Mouse (Mus musculus) forebrain, embryonic 14.5 days (tissue): ENCODE data around the gene Mbd5. TPM values are rescaled to one million over a fixed set of nuclear protein-coding genes. Genes with fewer than 3 reads are reported as not detected.

Experiments used
- ATAC-seq: fragments of 200-750 bp; cut with Nextera tagmentation; 2 replicates; pipeline ENCODE4 v1.8.0; 2017; ENCODE audit warnings: mild to moderate bottlenecking, moderate library complexity
- DNase-seq: peaks from one replicate; pipeline ENCODE4 v3.0.0-alpha.2; 2015; ENCODE audit warnings: low spot score
- H3K27ac ChIP-seq: fragments of 300-500 bp; sonication (generic); 2 replicates; pipeline ENCODE4 v1.5.1; 2014; ENCODE audit warnings: low read depth, mild to moderate bottlenecking, control low read depth, low read length, moderate library complexity
- H3K27me3 ChIP-seq: fragments of 300-500 bp; sonication (generic); replicated peaks from 2 replicates; pipeline ENCODE4 v1.6.1; 2014; ENCODE audit warnings: low read length, control low read depth, mixed read lengths; ENCODE audit not compliant: control insufficient read depth, insufficient read depth
- H3K36me3 ChIP-seq: fragments of 300-500 bp; sonication (generic); 2 replicates; pipeline ENCODE4 v1.6.1; 2014; ENCODE audit warnings: low read length, control low read depth; ENCODE audit not compliant: control insufficient read depth, insufficient read depth
- H3K4me1 ChIP-seq: fragments of 300-500 bp; sonication (generic); 2 replicates; pipeline ENCODE4 v1.6.1; 2014; ENCODE audit warnings: antibody characterized with exemption, low read length, control low read depth; ENCODE audit not compliant: control insufficient read depth, insufficient read depth
- H3K4me2 ChIP-seq: fragments of 300-500 bp; sonication (generic); 2 replicates; pipeline ENCODE4 v1.6.1; 2014; ENCODE audit warnings: mild to moderate bottlenecking, control low read depth, low read length
- H3K4me3 ChIP-seq: fragments of 300-500 bp; sonication (generic); 2 replicates; pipeline ENCODE4 v1.5.1; 2014; ENCODE audit warnings: low read depth, low read length, control low read depth
- H3K9ac ChIP-seq: fragments of 300-500 bp; sonication (generic); 2 replicates; pipeline ENCODE4 v1.6.1; 2014; ENCODE audit warnings: mild to moderate bottlenecking, low read length, control low read depth, moderate library complexity
- H3K9me3 ChIP-seq: fragments of 300-500 bp; sonication (generic); replicated peaks from 2 replicates; pipeline ENCODE4 v1.6.1; 2016; ENCODE audit warnings: low read length, control low read depth, mixed read lengths; ENCODE audit not compliant: control insufficient read depth
- WGBS: fragments of 180-500 bp; shearing (Covaris S2); extraction: QIAGEN DNeasy Blood & Tissue Kit; methylation state at CpG from one replicate; pipeline ENCODE4 v1.1.7; 2014; 5-methylcytosine and 5-hydroxymethylcytosine counted together
- polyA plus RNA-seq: library from polyadenylated mRNA; unstranded; fragments of >200 nt; fragmentation: Nextera tagmentation; extraction: Ambion mirVana; gene quantifications from 2 replicates; pipeline ENCODE4 v1.2.1, GENCODE M21; 2014

Mbd5 gene
- polyA plus RNA-seq, 1 experiment from 2014 or later: 27.2 TPM

GRCm38 (mm10) chr2:48956591-48956990 is 7.3 kb downstream of the Mbd5 start:
- 75% methylated on average over 3 of the region's 3 CpGs for WGBS

GRCm38 (mm10) chr2:48978920-48979319 is 29.6 kb downstream of the Mbd5 start:
- ATAC-seq (no peak), DNase-seq (no peak)
- H3K27ac ChIP-seq: no peak overlapping the region
- H3K4me1 ChIP-seq: no peaks in the 10 kb centered on the region
- no peaks in the 10 kb centered on the region for H3K36me3 ChIP-seq
- WGBS: 86% methylated on average over 3 of the region's 3 CpGs
- no peak overlapping the region for H3K9ac ChIP-seq
- H3K27me3 ChIP-seq: no peaks in the 10 kb centered on the region
- H3K4me3 ChIP-seq: no peak overlapping the region
- no peaks in the 10 kb centered on the region for H3K9me3 ChIP-seq
- no peak overlapping the region for H3K4me2 ChIP-seq

More at GRCm38 (mm10) chr2:48956591-48956990, 7.3 kb downstream of the Mbd5 start:
- no peaks in the 10 kb centered on the region for H3K9me3 ChIP-seq
- H3K9ac ChIP-seq: no peak overlapping the region
- H3K4me3 ChIP-seq: no peak overlapping the region
- no peak for ATAC-seq
- H3K36me3 ChIP-seq: no peaks in the 10 kb centered on the region
- H3K27ac ChIP-seq: no peak overlapping the region
- no peak for DNase-seq
- H3K27me3 ChIP-seq: no peaks in the 10 kb centered on the region
- H3K4me2 ChIP-seq: no peak overlapping the region
- no peaks in the 10 kb centered on the region for H3K4me1 ChIP-seq

GRCm38 (mm10) chr2:48990322-48990721 is 41.0 kb downstream of the Mbd5 start:
- Histone ChIP-seq H3K9ac (no peak overlapping the region), H3K4me3 (no peak overlapping the region), H3K27me3 (no peaks in the 10 kb centered on the region), H3K4me1 (no peaks in the 10 kb centered on the region), H3K36me3 (no peaks in the 10 kb centered on the region), H3K27ac (no peak overlapping the region), H3K4me2 (no peak overlapping the region), H3K9me3 (no peaks in the 10 kb centered on the region)
- WGBS: 91% methylated on average over 3 of the region's 3 CpGs
- DNase-seq (no peak), ATAC-seq (no peak)

GRCm38 (mm10) chr2:49040481-49040880 is 91.2 kb downstream of the Mbd5 start:
- H3K27ac ChIP-seq: no peak overlapping the region

GRCm38 (mm10) chr2:49050030-49050429 is 100.7 kb downstream of the Mbd5 start:
- Histone ChIP-seq H3K27me3 (no peaks in the 10 kb centered on the region), H3K4me3 (no peak overlapping the region), H3K4me2 (no peak overlapping the region), H3K4me1 (no peaks in the 10 kb centered on the region), H3K9me3 (no peaks in the 10 kb centered on the region), H3K36me3 (no peaks in the 10 kb centered on the region), H3K27ac (no peak overlapping the region), H3K9ac (no peak overlapping the region)
- DNase-seq (no peak), ATAC-seq (no peak)
- 91% methylated on average over 4 of the region's 4 CpGs for WGBS

More at GRCm38 (mm10) chr2:49040481-49040880, 91.2 kb downstream of the Mbd5 start:
- Histone ChIP-seq H3K4me3 (no peak overlapping the region), H3K36me3 (no peaks in the 10 kb centered on the region), H3K9ac (no peak overlapping the region), H3K9me3 (peaks cover 6% of the 10 kb centered on the region; the same call in 1 of the 2 replicates), H3K4me2 (no peak overlapping the region), H3K4me1 (no peaks in the 10 kb centered on the region), H3K27me3 (no peaks in the 10 kb centered on the region)
- ATAC-seq (no peak), DNase-seq (no peak)
- 86% methylated on average over 3 of the region's 3 CpGs for WGBS

- no peaks in the 10 kb centered on the region for H3K27me3 ChIP-seq
- H3K4me1 ChIP-seq: no peaks in the 10 kb centered on the region
- no peaks in the 10 kb centered on the region for H3K36me3 ChIP-seq
- no peak overlapping the region for H3K4me2 ChIP-seq
- no peak overlapping the region for H3K27ac ChIP-seq
- H3K9ac ChIP-seq: no peak overlapping the region
- DNase-seq: no peak
- no peak for ATAC-seq
- no peaks in the 10 kb centered on the region for H3K9me3 ChIP-seq
- H3K4me3 ChIP-seq: no peak overlapping the region
Measured at GRCm38 (mm10) chr2:49067886-49068285, 118.6 kb downstream of the Mbd5 start.

GRCm38 (mm10) chr2:49084966-49085365 is 135.7 kb downstream of the Mbd5 start:
- no peaks in the 10 kb centered on the region for H3K9me3 ChIP-seq
- ATAC-seq: no peak
- no peak overlapping the region for H3K27ac ChIP-seq
- H3K36me3 ChIP-seq: no peaks in the 10 kb centered on the region
- 89% methylated on average over 4 of the region's 4 CpGs for WGBS
- no peak overlapping the region for H3K4me3 ChIP-seq
- H3K4me1 ChIP-seq: no peaks in the 10 kb centered on the region
- DNase-seq: no peak
- no peak overlapping the region for H3K9ac ChIP-seq
- H3K27me3 ChIP-seq: no peaks in the 10 kb centered on the region
- no peak overlapping the region for H3K4me2 ChIP-seq

- 93% methylated on average over 4 of the region's 4 CpGs for WGBS
- Histone ChIP-seq H3K9me3 (no peaks in the 10 kb centered on the region), H3K4me3 (no peak overlapping the region), H3K4me1 (no peaks in the 10 kb centered on the region), H3K27me3 (no peaks in the 10 kb centered on the region), H3K27ac (no peak overlapping the region), H3K4me2 (no peak overlapping the region), H3K9ac (no peak overlapping the region), H3K36me3 (no peaks in the 10 kb centered on the region)
- DNase-seq: no peak
- ATAC-seq: no peak
Measured at GRCm38 (mm10) chr2:49090771-49091170, 141.5 kb downstream of the Mbd5 start.

GRCm38 (mm10) chr2:49096765-49097164 is 147.5 kb downstream of the Mbd5 start:
- DNase-seq (no peak), ATAC-seq (no peak)
- Histone ChIP-seq H3K36me3 (no peaks in the 10 kb centered on the region), H3K4me2 (no peak overlapping the region), H3K27me3 (no peaks in the 10 kb centered on the region), H3K9ac (no peak overlapping the region), H3K4me3 (no peak overlapping the region), H3K4me1 (no peaks in the 10 kb centered on the region), H3K27ac (no peak overlapping the region), H3K9me3 (no peaks in the 10 kb centered on the region)
